Mouse (Mus musculus) spleen, adult 2 months (tissue): ENCODE measurements around the gene Ckm. TPM values are rescaled to one million over a fixed set of nuclear protein-coding genes. Genes with fewer than 3 reads are reported as not detected.
A peak's percentile ranks its signal among the peaks of the same experiment; 100 is the strongest.

ENCODE experiments used
- DNase-seq, 2 experiments: peaks; one replicate each; pipeline versions ENCODE4 v3.0.0 to v3.0.0-alpha.2; 2012 to 2021; ENCODE audit warnings: low spot score in 2 of 2, low read depth in 1 of 2
- H3K27ac ChIP-seq: fragments of 200-500 bp; 2 replicates; pipeline ENCODE4 v1.5.1; 2012; ENCODE audit warnings: low read length, inconsistent platforms; ENCODE audit not compliant: insufficient read depth
- H3K27me3 ChIP-seq: fragments of 200-500 bp; 2 replicates; pipeline ENCODE4 v1.6.1; 2012; ENCODE audit warnings: mild to moderate bottlenecking, moderate library complexity, low read length, inconsistent platforms; ENCODE audit not compliant: control insufficient read depth, insufficient read depth
- H3K36me3 ChIP-seq: fragments of 200-500 bp; 2 replicates; pipeline ENCODE4 v1.6.1; 2012; ENCODE audit warnings: mild to moderate bottlenecking, low read length, inconsistent platforms; ENCODE audit not compliant: control insufficient read depth, insufficient read depth
- H3K4me1 ChIP-seq: fragments of 200-500 bp; 2 replicates; pipeline ENCODE4 v1.6.1; 2011; ENCODE audit warnings: inconsistent platforms; ENCODE audit not compliant: control insufficient read depth, insufficient read depth, insufficient read length
- H3K4me3 ChIP-seq: fragments of 200-500 bp; 2 replicates; pipeline ENCODE4 v1.5.1; 2011; ENCODE audit warnings: mild to moderate bottlenecking, inconsistent platforms; ENCODE audit not compliant: insufficient read depth, insufficient read length; ENCODE audit errors: extremely low read depth
- CTCF ChIP-seq: fragments of 200-500 bp; IDR thresholded peaks from 2 replicates; pipeline ENCODE4 v1.5.1; 2011; ENCODE audit warnings: mild to moderate bottlenecking, inconsistent platforms; ENCODE audit not compliant: insufficient read depth, insufficient read length, insufficient replicate concordance; ENCODE audit errors: extremely low read depth
- POLR2A ChIP-seq: fragments of 200-500 bp; IDR thresholded peaks from 2 replicates; pipeline ENCODE4 v1.6.1; 2011; ENCODE audit warnings: low read depth, low read length, inconsistent platforms
- WGBS: fragments of 180-500 bp; shearing (Covaris S2); methylation state at CpG from one replicate; pipeline ENCODE4 v1.1.7; 2018; 5-methylcytosine and 5-hydroxymethylcytosine counted together
- polyA plus RNA-seq: library from polyadenylated mRNA; depleted of rRNA; stranded (reverse); fragments of >200 nt; gene quantifications from 2 replicates; pipeline ENCODE4 v1.2.3, GENCODE M21; 2012

The Ckm gene
- polyA plus RNA-seq, 1 experiment: 0.92 TPM

DNA sequence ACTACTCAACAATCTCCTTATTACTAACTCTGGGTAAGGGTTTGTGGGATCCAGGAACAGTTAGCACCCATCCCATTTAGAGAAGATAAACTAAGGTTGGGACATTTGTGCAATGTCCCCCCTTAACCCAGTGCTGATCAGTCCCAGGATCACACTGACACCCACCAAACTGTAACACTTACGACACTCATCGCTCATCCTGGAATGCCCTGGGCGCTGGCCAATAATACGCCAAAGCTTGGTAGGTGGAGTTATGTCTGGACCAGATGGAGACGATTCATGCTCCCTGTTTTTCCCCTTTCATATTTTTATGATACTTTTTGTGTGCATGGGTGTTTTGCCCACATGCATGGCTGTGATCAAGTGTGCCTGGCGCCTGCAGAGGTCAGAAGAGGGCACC lies 25.8 kb downstream of the Ckm start:
- Histone ChIP-seq H3K36me3 (peaks cover 34% of the 10 kb centered on the region), H3K27ac (no peak overlapping the region), H3K4me1 (no peaks in the 10 kb centered on the region), H3K27me3 (no peaks in the 10 kb centered on the region), H3K4me3 (no peak overlapping the region)
- no peak for TF ChIP-seq POLR2A
- no peak for TF ChIP-seq CTCF
- 91% methylated on average over 6 of the region's 6 CpGs for WGBS
- DNase-seq: no peak

DNA sequence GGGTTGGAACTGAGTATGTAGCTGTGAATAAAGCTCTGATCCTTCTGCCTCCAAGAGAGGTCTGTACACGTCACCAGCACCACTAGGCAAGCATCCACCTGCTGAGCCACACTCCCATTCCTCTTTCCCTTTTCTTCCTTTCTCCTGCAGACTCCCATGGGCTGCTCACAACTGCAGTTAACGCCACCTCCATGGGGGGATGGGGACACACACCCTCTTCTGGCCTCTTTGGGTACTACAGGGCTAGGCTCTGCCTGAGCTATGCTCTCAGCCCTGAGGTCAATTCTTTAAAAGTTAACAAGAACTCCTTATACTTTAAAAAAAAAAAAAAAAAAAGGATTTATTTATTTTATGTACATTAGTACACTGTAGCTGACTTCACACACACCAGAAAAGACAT lies 27.9 kb downstream of the Ckm start:
- no peak for DNase-seq
- TF ChIP-seq CTCF (no peak), POLR2A (no peak)
- no peak overlapping the region for H3K4me3 ChIP-seq
- no peaks in the 10 kb centered on the region for H3K27me3 ChIP-seq
- H3K4me1 ChIP-seq: no peaks in the 10 kb centered on the region
- no peak overlapping the region for H3K27ac ChIP-seq
- WGBS: 91% methylated on average over 2 of the region's 2 CpGs
- H3K36me3 ChIP-seq: peaks cover 40% of the 10 kb centered on the region

DNA sequence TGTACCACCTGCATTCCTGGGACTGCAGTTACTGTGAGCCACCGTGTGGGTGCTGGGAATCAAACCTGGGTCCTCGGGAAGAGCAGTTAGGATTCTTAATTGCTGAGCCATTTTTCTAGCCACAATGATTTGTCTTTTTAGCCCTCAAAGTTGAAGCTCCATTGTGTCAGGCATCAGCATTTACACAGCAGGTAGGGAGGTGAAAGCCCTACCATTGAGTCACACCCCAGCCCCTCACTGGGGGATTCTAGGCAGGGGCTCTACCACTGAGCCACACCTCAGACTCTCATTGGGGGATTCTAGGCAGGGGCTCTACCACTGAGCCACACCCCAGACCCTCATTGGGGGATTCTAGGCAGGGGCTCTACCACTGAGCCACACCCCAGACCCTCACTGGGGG lies 31.7 kb downstream of the Ckm start:
- Histone ChIP-seq H3K27ac (no peak overlapping the region), H3K27me3 (no peaks in the 10 kb centered on the region), H3K4me1 (no peaks in the 10 kb centered on the region), H3K4me3 (no peak overlapping the region), H3K36me3 (peaks cover 39% of the 10 kb centered on the region)
- 97% methylated on average over 2 of the region's 2 CpGs for whole genome bisulfite sequencing
- DNase-seq: no peak
- TF ChIP-seq POLR2A (no peak), CTCF (no peak)

DNA sequence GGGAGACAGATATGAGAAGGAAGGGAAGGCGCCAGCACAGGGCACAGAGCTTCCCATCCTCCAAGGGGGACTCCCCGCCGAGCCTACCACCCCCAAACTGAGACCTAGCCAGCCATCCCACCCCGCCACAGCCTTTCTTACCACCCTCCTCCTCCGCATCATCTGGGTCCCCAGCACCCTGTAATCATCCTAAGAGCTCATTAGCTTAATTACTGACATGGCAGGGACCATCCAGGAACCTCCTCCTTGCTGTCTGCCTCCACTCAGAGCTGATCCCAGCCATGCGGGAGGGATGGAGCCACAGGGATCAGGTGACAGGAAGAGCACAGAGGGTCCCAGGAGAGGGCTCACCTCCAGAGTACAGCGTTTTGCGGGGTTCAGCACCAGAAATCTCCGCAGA lies 32.5 kb downstream of the Ckm start:
- peaks cover 40% of the 10 kb centered on the region for H3K36me3 ChIP-seq
- WGBS: 95% methylated on average over 9 of the region's 9 CpGs
- no peak for DNase-seq
- no peak for TF ChIP-seq CTCF
- no peak for TF ChIP-seq POLR2A
- no peaks in the 10 kb centered on the region for H3K4me1 ChIP-seq
- no peak overlapping the region for H3K27ac ChIP-seq
- no peak overlapping the region for H3K4me3 ChIP-seq
- H3K27me3 ChIP-seq: no peaks in the 10 kb centered on the region

DNA sequence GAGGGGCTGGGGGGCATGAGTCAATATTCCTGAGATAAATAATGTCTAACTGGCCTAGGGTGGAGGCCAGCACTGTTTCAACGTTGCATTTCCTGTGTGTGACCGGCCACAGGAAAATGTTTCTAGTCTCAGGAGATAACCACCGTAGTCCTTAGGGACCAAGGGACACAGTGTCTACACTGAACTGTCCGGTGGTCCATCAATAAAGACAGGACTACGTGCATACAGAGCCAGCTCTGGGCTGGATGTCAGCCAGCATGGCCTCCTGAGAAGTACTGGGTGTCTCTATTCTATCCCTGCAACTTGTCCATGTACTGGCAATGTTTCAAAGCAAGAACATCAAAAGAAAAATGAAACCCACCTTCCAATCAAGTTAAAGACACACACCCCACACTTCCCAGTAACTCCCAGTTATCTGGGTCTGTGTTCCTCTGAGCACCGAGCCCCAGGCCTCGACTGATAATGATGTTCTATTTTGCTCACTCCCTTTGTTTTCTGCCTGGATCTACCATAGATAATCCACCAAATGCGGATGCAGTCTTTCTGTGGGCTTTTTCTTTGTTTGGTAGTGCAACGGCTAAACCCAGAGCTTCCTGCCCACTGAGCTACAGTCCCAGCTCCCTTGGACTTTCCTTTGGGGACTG lies 37.0 kb downstream of the Ckm start:
- Histone ChIP-seq H3K27me3 (no peaks in the 10 kb centered on the region), H3K4me1 (no peaks in the 10 kb centered on the region), H3K27ac (no peak overlapping the region), H3K4me3 (no peak overlapping the region), H3K36me3 (peaks cover 29% of the 10 kb centered on the region)
- DNase-seq: no peak
- 82% methylated on average over 9 of the region's 9 CpGs for WGBS
- TF ChIP-seq POLR2A: no peak
- no peak for TF ChIP-seq CTCF

DNA sequence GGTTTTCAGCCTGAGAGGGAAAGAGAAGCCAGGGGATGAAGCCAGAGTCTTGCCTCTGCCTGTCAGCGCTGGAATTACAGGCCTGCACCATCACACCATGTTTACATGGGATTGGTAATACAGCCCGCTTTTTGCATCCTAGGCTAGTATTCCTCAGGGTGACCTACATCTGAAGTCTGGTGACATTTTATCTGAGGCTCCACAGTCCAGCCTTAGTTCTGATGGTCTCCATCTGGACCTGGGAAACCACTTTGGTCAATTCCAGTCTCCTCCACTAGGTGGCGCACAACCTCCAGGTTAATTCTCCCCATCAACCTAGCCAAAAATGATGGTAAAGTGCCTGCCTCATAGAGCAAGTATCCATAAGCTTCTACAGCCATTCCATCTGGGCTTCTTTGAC lies 38.8 kb downstream of the Ckm start:
- H3K36me3 ChIP-seq: peaks cover 30% of the 10 kb centered on the region
- H3K27ac ChIP-seq: no peak overlapping the region
- no peaks in the 10 kb centered on the region for H3K27me3 ChIP-seq
- DNase-seq: peak in 1 of 2 experiments; percentile 69
- WGBS: 41% methylated on average over 3 of the region's 3 CpGs
- H3K4me3 ChIP-seq: no peak overlapping the region
- no peaks in the 10 kb centered on the region for H3K4me1 ChIP-seq
- TF ChIP-seq CTCF: peak; percentile 69; the same call in 1 of the 2 replicates
- TF ChIP-seq POLR2A: no peak

DNA sequence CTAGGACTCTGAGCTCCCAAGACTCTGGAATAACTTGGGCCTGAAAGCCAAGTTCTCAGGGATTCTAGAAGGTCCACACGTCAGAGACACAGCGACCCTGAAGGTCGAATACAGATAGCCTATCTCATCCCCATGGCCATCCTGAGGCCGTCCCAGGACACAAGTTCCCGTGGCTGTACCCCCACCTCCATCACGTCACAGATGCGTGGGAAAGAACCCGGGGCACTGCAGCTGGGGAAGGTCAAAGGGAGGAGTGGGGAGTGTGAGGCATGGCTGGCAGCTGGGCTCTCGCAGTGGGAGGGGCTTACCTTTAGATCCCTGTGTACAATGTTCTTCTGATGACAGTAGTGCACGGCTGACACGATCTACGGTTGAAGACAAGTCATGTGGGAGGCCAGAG lies 40.2 kb downstream of the Ckm start:
- H3K4me3 ChIP-seq: no peak overlapping the region
- TF ChIP-seq CTCF (no peak), POLR2A (no peak)
- H3K27ac ChIP-seq: no peak overlapping the region
- 83% methylated on average over 12 of the region's 12 CpGs for WGBS
- peaks cover 36% of the 10 kb centered on the region for H3K36me3 ChIP-seq
- no peaks in the 10 kb centered on the region for H3K4me1 ChIP-seq
- no peaks in the 10 kb centered on the region for H3K27me3 ChIP-seq
- DNase-seq: no peak
